Mouse (Mus musculus) megakaryocyte, embryonic 14.5 days (primary cell): ENCODE data around the gene Lipa. TPM values are rescaled to one million over a fixed set of nuclear protein-coding genes. Genes with fewer than 3 reads are reported as not detected.
A peak's percentile ranks its signal among the peaks of the same experiment; 100 is the strongest.

Source experiments
- H3K27me3 ChIP-seq: replicated peaks from 2 replicates; pipeline ENCODE3; 2012; ENCODE audit warnings: inconsistent platforms
- H3K36me3 ChIP-seq: replicated peaks from 2 replicates; pipeline ENCODE3; 2012; ENCODE audit warnings: low read length, inconsistent platforms, mixed read lengths
- H3K4me1 ChIP-seq: 2 replicates; pipeline ENCODE4 v1.6.1; 2012; ENCODE audit warnings: inconsistent platforms
- H3K4me3 ChIP-seq: replicated peaks from 2 replicates; pipeline ENCODE3; 2012; ENCODE audit warnings: moderate library complexity, mild to moderate bottlenecking, inconsistent platforms
- H3K9me3 ChIP-seq: 2 replicates; pipeline ENCODE4 v1.6.1; 2012; ENCODE audit warnings: inconsistent platforms
- FLI1 ChIP-seq: IDR thresholded peaks from 2 replicates; pipeline ENCODE4 v1.6.1; 2012; ENCODE audit warnings: low read length, inconsistent platforms, mixed read lengths
- GATA1 ChIP-seq: IDR thresholded peaks from 3 replicates; pipeline ENCODE4 v1.6.1; 2012; ENCODE audit warnings: mixed read lengths, low read length, inconsistent platforms, borderline replicate concordance
- polyA plus RNA-seq: library from polyadenylated mRNA; stranded (reverse); fragments of >175 nt; gene quantifications from 2 replicates; pipeline ENCODE4 v1.2.3, GENCODE M21; 2012; ENCODE audit warnings: low replicate concordance; ENCODE audit not compliant: insufficient read depth

The Lipa gene
- polyA plus RNA-seq, 1 experiment = 1.4 TPM

DNA sequence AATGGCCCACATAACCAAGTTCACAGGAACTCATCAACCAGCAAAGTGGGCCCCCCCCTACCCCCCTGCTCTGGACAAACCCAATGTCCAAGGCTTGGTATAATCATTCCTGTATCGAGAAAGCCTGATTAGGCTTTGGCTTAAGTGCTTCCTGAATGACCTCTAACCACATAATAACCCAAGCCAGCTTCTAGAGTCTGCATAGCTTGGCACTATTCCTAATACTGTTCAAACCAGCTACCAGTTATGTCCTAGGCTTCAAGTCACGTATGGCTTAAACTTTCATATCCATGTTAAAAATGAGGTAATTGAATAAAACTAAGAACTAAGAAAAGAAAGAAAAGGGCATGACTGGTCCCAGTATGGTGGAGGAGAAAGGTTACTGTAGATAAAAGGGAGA, 10.9 kb downstream of the Lipa start:
- Histone ChIP-seq H3K27me3 (no peaks in the 10 kb centered on the region), H3K9me3 (no peaks in the 10 kb centered on the region), H3K4me1 (peaks cover 43% of the 10 kb centered on the region), H3K36me3 (peaks cover 26% of the 10 kb centered on the region), H3K4me3 (no peak overlapping the region)
- no peak for TF ChIP-seq GATA1
- no peak for TF ChIP-seq FLI1

DNA sequence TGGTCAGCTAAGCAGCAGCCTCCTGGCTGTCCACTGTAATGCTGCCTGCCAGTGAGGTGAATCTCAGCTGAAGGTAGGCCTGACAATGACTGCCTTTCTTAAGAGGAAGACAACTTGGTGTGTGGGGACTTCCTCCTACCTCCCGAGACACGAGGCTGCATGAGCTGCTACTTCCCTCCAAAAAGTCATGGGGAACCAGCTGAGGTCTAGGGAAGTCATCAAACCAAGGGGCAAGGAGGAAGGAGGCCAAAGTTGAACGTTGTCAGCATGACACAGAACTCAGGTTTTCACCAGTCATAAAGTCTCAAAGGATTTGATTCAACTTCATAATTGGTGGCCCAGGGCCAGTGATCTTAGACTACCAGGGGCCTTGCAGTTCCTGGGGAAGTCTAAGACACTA, 11.6 kb downstream of the Lipa start:
- Histone ChIP-seq H3K4me3 (no peak overlapping the region), H3K27me3 (no peaks in the 10 kb centered on the region), H3K9me3 (no peaks in the 10 kb centered on the region), H3K36me3 (peaks cover 28% of the 10 kb centered on the region), H3K4me1 (peaks cover 38% of the 10 kb centered on the region)
- TF ChIP-seq FLI1 = no peak

- H3K4me3 ChIP-seq = no peak overlapping the region
- peaks cover 38% of the 10 kb centered on the region for H3K36me3 ChIP-seq
Observed at GRCm38 (mm10) chr19:34511528-34511927, 15.7 kb downstream of the Lipa start.

DNA sequence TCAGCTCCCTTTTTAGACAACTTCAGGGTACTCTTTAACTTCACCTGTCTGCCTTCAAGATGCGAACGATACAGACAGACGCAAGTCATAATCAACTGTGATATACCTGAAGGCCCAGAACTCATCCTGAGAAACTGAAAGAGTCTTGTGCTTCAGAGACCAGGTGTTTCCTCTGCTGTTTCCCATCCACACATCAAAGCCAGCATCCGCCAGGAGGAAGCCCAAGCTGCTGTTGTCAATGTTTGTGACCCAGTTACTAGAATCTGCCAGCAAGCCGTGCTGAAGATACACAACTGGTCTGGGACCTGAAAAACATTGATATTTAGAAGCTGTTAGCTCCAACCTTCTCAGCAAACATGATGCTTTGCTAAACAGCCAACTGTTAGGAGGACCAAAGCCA, 16.6 kb downstream of the Lipa start:
- Histone ChIP-seq H3K4me1 (peaks cover 7% of the 10 kb centered on the region), H3K36me3 (peaks cover 46% of the 10 kb centered on the region)
- no peak for TF ChIP-seq FLI1
- no peak for TF ChIP-seq GATA1

More at GRCm38 (mm10) chr19:34511528-34511927, 15.7 kb downstream of the Lipa start:
- H3K27me3 ChIP-seq = no peaks in the 10 kb centered on the region
- TF ChIP-seq GATA1 = no peak
- TF ChIP-seq FLI1 = no peak
- H3K9me3 ChIP-seq = no peaks in the 10 kb centered on the region
- H3K4me1 ChIP-seq = peaks cover 15% of the 10 kb centered on the region

DNA sequence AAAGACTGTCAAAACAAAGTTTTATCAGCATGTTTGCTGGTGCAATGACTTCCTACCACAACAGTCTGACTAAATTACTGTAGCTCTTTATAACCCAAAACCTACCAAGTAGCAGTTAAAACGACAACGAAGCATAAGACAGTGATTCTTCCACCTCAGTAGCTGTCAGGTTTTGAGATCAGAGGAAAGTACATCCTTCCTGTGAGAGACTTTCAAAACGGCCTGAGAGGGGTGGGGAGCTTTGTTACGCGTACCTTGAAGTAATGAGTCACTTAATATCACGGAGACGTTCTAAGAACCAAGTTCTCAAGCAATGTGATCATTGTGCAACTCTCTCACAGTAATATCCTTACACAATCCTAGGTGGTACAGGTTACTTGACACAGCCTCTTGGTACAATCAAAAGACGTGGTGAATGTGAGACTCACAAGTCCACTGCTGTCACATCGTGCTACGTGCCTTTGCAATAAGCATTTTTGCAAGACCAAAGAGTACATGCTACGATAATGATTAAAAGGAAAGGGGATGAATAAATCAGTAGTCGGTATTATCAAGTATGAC, 22.0 kb downstream of the Lipa start:
- TF ChIP-seq FLI1 (no peak), GATA1 (no peak)
- peaks cover 47% of the 10 kb centered on the region for H3K36me3 ChIP-seq

More for the DNA sequence above, 16.6 kb downstream of the Lipa start:
- Histone ChIP-seq H3K27me3 (no peaks in the 10 kb centered on the region), H3K4me3 (no peak overlapping the region), H3K9me3 (no peaks in the 10 kb centered on the region)

DNA sequence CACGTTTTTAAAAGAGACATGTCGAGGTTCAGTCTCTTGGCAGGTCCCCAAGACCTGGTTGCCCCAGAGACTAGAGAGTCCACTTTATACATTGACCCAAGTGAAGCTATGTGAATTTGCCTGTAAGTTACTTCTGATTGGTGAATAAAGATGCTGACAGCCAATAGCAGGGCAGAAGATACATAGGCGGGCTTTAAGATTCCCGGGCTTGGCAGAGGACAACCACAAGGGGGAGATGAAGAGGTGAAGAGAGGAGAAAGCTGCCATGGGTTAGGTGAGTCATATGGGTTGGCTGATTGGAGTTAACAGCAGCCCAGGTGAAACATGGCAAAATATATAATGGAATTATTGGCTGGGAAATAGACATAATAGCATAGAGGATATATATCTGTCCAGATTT, 26.5 kb downstream of the Lipa start:
- TF ChIP-seq GATA1 = no peak
- TF ChIP-seq FLI1 = no peak
- Histone ChIP-seq H3K27me3 (no peaks in the 10 kb centered on the region), H3K36me3 (peaks cover 22% of the 10 kb centered on the region), H3K4me3 (no peak overlapping the region), H3K4me1 (peaks cover 15% of the 10 kb centered on the region), H3K9me3 (no peaks in the 10 kb centered on the region)

More for the DNA sequence above, 22.0 kb downstream of the Lipa start:
- H3K4me1 ChIP-seq = peaks cover 15% of the 10 kb centered on the region
- no peaks in the 10 kb centered on the region for H3K9me3 ChIP-seq
- no peak overlapping the region for H3K4me3 ChIP-seq
- no peaks in the 10 kb centered on the region for H3K27me3 ChIP-seq

- Histone ChIP-seq H3K36me3 (peaks cover 20% of the 10 kb centered on the region), H3K4me3 (no peak overlapping the region), H3K27me3 (no peaks in the 10 kb centered on the region), H3K9me3 (no peaks in the 10 kb centered on the region), H3K4me1 (no peaks in the 10 kb centered on the region)
- TF ChIP-seq FLI1 (no peak), GATA1 (no peak)
Observed at GRCm38 (mm10) chr19:34496353-34496752, 30.9 kb downstream of the Lipa start.

- H3K27me3 ChIP-seq = no peaks in the 10 kb centered on the region
- TF ChIP-seq GATA1 (no peak), FLI1 (no peak)
- no peaks in the 10 kb centered on the region for H3K4me1 ChIP-seq
- no peak overlapping the region for H3K4me3 ChIP-seq
- peaks cover 20% of the 10 kb centered on the region for H3K36me3 ChIP-seq
- no peaks in the 10 kb centered on the region for H3K9me3 ChIP-seq
Observed at GRCm38 (mm10) chr19:34493859-34494258, 33.4 kb downstream of the Lipa start.

DNA sequence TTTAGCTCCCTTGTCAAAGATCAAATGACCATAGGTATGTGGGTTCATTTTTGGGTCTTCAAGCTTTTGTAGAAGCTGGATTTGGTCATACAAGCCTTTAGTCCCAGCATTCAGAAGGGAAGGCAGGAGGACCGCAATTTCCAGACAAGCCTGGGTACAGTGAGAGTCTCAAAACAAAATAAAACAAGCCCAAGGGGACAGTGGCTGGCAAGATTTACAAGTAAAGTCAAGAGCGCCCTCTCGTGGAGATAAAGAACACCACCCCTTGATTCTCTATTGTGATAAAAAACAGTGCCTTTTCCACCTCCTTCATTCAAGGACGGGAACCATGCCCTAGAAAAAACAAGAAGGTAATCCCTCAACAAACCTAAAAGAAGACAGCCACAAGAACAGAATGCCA, 43.7 kb downstream of the Lipa start:
- TF ChIP-seq FLI1 (no peak), GATA1 (no peak; the same call in 2 of the 3 replicates)
- Histone ChIP-seq H3K36me3 (no peaks in the 10 kb centered on the region), H3K4me1 (peaks cover 4% of the 10 kb centered on the region), H3K9me3 (no peaks in the 10 kb centered on the region), H3K4me3 (no peak overlapping the region), H3K27me3 (peaks cover 10% of the 10 kb centered on the region)

- TF ChIP-seq FLI1 (no peak), GATA1 (no peak)
- no peaks in the 10 kb centered on the region for H3K36me3 ChIP-seq
- peak within 1 kb of the TSS; percentile 92 for H3K4me3 ChIP-seq
- peaks cover 50% of the 10 kb centered on the region for H3K27me3 ChIP-seq
- H3K4me1 ChIP-seq = peaks cover 31% of the 10 kb centered on the region
- no peaks in the 10 kb centered on the region for H3K9me3 ChIP-seq
Observed at GRCm38 (mm10) chr19:34474991-34475971, 52.0 kb downstream of the Lipa start, which contains the start of gene Ch25h. Ch25h (minus strand) TSS chr19:34475164.
